Mouse (Mus musculus): ENCODE results near the gene Trim45.

Gene Trim45

DNA sequence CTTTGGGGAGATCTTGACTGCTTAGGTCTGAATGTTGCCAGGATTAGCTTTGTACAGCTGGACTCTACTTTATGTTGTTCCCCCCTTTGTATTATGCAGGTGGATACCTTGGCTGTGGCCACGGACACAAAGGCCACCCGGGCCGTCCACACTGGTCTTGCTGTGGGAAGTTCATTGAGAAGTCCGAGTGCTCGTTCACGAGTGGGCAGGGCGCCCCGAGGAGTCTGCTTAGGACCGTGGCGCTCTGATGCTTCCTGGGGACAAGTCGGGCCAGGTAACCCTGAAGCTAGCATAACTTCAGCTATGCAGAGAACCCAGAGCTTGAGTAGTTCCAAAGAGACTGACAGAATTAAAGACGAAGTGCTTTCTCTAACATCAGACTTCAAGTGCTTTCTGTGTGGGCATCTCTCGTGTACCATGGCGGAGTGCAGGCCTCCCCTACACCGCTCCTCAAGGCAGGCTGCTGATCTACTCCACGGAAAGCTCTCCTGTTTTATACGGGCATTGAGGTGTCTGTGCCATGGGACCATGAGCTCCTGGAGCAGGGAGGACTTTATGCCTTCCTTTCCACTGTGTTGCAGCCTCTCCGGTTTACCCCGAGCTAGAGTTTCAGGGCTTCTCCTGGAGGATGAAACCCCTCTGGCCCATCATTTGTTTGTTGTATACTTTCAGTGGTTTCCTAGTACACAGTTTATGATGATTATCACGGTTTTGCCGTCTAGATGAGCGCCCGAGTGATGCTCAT is 9.5 kb downstream of the Trim45 start:
- no peak for DNase-seq (ENCODE audit: low read depth, low spot score)

GRCm38 (mm10) chr3:100932077-100932944 is 10.3 kb downstream of the Trim45 start:
- no peak for DNase-seq (ENCODE audit: low read depth, low spot score)

DNA sequence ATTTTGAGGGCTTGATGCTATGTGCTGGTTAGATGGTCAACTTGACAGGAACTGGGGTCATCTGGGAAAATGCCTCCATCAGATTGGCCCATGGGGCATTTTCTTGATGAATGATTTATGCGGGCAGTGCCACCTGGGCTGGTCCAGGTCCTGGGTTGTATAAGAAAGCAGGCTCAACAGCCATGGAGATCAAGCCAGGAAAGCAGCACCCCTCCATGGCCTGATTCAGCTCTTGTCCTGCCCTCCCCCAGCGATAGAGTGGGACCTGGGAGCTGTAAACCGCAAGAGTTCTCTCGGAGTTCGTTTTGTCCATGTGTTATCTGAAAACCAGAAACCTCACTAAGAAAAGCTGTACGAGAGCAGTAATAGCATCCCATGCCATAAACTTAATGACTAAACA is 13.5 kb downstream of the Trim45 start:
- no peak for DNase-seq (ENCODE audit: low read depth, low spot score)

- no peak for DNase-seq (ENCODE audit: low read depth, low spot score)
Measured at GRCm38 (mm10) chr3:100936201-100936600, 14.2 kb downstream of the Trim45 start.

DNA sequence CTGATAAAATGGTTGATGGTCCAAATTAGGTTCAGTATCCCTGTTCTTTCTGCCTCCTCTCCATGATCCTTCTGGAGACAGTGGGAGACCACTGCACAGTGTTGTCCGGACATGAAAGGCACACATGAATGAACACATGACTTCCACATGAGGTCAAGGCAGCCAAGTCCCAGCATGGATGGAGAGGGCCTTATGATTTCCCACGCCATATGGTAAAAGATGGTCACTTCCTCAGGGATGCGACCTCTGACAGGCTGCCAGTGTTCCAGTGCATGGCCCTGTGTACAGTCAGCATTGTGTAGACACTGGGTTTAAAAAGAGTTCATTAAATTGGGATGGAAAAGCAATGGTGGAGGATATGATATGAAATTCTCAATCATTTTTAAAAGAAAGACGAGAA is 16.2 kb downstream of the Trim45 start:
- no peak for DNase-seq (ENCODE audit: low read depth, low spot score)

- DNase-seq (ENCODE audit: low read depth, low spot score): no peak
Measured at GRCm38 (mm10) chr3:100940496-100941037, 18.6 kb downstream of the Trim45 start.

DNA sequence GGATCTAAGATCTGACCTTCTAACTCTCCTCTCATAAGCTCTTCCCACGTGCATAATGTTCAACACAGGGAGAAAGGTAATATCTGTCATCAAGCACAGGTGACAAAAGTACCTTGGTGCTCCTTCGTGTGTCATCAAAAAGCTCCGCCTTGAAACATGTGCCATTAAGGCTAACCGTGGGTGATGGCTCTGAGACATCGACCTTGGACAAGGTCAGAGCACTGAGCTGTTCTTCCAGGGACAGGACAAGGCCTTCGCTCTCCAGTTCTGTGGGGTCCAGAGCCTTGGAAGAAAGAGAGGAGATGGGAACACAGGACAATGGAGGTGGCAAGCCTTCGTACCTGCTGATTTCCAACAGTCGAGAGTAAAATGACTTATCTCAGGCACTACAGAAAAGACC is 25.3 kb downstream of the Trim45 start:
- DNase-seq (ENCODE audit: low read depth, low spot score): no peak

GRCm38 (mm10) chr3:100951531-100951930 is 29.5 kb downstream of the Trim45 start:
- DNase-seq (ENCODE audit: low read depth, low spot score): no peak

DNA sequence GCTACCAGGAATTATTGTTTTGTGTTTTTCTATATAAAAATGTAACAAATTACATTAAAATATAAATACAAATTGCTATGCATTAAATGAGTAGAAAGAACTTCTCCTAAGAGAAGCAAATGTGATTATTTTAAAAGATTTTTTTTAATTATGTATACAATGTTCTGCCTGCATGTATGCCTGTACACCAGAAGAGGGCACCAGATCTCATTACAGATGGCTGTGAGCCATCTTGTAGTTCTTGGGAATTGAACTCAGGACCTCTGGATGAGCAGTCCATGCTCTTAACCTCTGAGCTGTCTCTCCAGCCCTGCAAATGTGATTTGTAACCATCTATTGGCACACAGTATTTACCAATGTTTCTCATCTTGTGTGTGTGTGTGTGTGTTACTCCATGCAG is 32.6 kb downstream of the Trim45 start:
- DNase-seq (ENCODE audit: low read depth, low spot score): no peak

DNA sequence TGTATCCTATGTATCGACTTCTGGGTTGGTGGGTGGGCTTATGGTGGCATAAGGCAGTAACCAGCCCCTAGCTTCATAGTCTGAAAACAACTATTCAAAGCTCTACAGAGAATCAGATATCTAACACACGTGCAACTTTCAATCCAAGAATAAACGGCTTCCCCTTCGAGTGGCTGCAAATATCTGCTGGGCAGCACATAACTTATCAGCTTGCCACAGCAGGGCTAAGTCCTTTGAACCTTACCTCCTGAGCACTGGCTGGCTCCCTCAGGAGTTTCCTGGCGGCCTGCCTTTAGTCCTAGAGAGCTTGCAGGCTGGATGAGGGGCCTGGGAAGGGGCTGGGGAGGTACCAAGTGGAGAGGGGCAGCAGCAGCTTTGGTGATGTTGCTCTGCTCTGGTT is 39.0 kb downstream of the Trim45 start:
- DNase-seq (ENCODE audit: low read depth, low spot score): no peak

DNA sequence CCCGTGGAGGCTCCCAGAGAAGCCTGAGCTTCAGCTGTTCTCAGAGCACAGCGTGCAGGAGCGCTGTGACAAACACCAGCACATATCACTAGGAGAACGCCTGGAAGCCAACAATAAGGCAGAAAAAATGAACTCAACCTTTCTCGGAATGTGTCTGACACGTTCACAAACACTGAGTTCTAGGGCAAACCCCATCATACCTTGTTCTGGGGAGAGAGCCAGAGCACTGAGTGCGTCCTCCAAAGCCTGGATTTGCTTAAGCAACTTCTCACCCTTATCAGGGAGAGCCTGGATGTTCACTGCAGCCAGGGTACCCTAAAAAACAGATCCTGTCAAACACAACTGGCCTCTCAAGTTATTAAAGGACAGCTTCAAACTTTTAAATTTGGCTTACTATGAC is 39.5 kb downstream of the Trim45 start:
- no peak for DNase-seq (ENCODE audit: low read depth, low spot score)

GRCm38 (mm10) chr3:100963849-100964542 is 42.0 kb downstream of the Trim45 start:
- peak; percentile 40 for DNase-seq (ENCODE audit: low read depth, low spot score)

- peak; percentile 96 for DNase-seq (ENCODE audit: low read depth, low spot score)
Measured at GRCm38 (mm10) chr3:100969176-100969917, 47.3 kb downstream of the Trim45 start, which contains the start of gene Ttf2. Ttf2 (minus strand) TSS chr3:100969663.

DNA sequence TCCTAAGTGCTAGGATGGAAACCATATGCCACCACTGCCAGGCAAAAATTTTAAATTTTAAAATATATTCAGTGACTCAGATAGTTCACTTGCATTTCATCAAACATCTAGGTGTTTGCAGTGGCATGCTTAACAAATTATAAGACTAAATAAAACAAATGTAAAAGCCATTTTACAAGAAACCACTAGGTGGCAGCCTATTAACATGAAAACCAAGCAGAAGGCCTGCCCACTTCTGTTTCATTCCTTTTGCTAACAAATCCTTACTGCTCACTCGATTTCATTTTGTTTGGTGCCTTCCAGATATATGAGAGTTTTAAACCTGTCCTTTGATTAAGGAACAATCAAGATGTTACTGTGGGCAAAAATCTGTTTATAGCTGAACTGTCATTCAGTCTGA is 51.9 kb downstream of the Trim45 start:
- DNase-seq (ENCODE audit: low read depth, low spot score): peak; percentile 37

- DNase-seq (ENCODE audit: low read depth, low spot score): no peak
Measured at GRCm38 (mm10) chr3:100979290-100979689, 57.3 kb downstream of the Trim45 start.
